Comparison of ENCODE assay signal across 8 mouse cellular contexts in the genomic region with DNA sequence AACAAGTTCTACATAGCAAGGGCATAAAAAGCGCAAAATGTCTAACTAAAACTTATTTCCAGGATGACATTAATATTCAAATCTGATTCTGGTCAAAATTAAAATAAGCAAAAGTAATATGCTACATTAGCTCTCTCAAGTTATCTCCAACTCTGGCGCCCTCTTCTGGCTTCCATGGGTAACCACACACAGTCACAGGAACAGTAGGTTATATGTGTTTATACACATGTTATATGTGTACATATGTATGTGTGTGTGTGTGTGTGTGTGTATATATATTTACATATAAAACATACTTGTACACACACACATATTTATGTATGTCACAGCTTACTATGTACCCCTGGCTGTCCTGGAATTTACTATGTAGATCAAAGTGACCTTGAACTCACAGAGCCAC. TPM values are rescaled to one million over a fixed set of nuclear protein-coding genes. Genes with fewer than 3 reads are reported as not detected.
DNase-seq lines count a peak whose midpoint lies in the region; ATAC-seq lines count a peak whose summit lies in the region.

No protein-coding gene starts in this region.

- no peak overlapping the region for H3K27ac ChIP-seq in hindbrain, embryonic 15.5 days (replicated peaks)

- H3K9ac ChIP-seq in hindbrain, embryonic 15.5 days: no peak overlapping the region

- ATAC-seq in hindbrain, embryonic 15.5 days (ENCODE audit: low FRiP score, low read depth): 0 out of 2 replicates have a peak, but pooled peaks have one; percentile 19
- ATAC-seq in monocyte, adult 5-6 weeks (replicated peaks; ENCODE audit: insufficient number of reproducible peaks, low FRiP score, low TSS enrichment, poor library complexity, severe bottlenecking): peak; percentile 73

- H3K27me3 ChIP-seq in hindbrain, embryonic 15.5 days: no peaks in the 10 kb centered on the region

- peaks cover 56% of the 10 kb centered on the region for H3K36me3 ChIP-seq in hindbrain, embryonic 15.5 days

- intact Hi-C loops in left cerebral cortex, postnatal 4 days (cut with DNase I): loop anchor here (10.0 kb wide), 1 partner anchor 693 kb away; no protein-coding TSS in a partner anchor
- intact Hi-C loops in left cerebral cortex, postnatal 36 days (cut with DNase I): no loop called here

- DNase-seq in cerebellum, postnatal 14 days: peak; percentile 31 to 63
- no peak for DNase-seq in cerebellum, adult 9-11 months
- peak; percentile 32 for DNase-seq in left cerebral cortex, postnatal 4 days
- no peak for DNase-seq in left cerebral cortex, postnatal 36 days (ENCODE audit: low spot score in 2 of 2)
- DNase-seq in adrenal gland, postnatal 25 days: peak; percentile 35
- DNase-seq in layer of hippocampus, adult 8-10 months (ENCODE audit: low spot score in 2 of 2): no peak

- H3K9me3 ChIP-seq in hindbrain, embryonic 15.5 days: no peaks in the 10 kb centered on the region

- no peaks in the 10 kb centered on the region for H3K4me1 ChIP-seq in hindbrain, embryonic 15.5 days (replicated peaks)

- WGBS in hindbrain, embryonic 15.5 days: 63% methylated on average over 2 of the region's 2 CpGs

- H3K4me2 ChIP-seq in hindbrain, embryonic 15.5 days: no peak overlapping the region

- H3K4me3 ChIP-seq in hindbrain, embryonic 15.5 days: no peak overlapping the region

RNA-seq across cellular contexts. Expression of gene AW549877, which starts 7.6 kb away (rescaled TPM):
- total RNA-seq in left cerebral cortex, postnatal 4 days (2021): 10 to 100 TPM; 36.9 to 38.5 TPM
- 10 to 100 TPM; 43.8 to 46.8 TPM for total RNA-seq in left cerebral cortex, postnatal 36 days (2021)
- total RNA-seq in adrenal gland, postnatal 25 days (2021): 51.8 and 72.3 TPM in 2 replicates
- 38.3 and 40.5 TPM in 2 replicates for polyA plus RNA-seq in hindbrain, embryonic 15.5 days (2015; fragmentation: Nextera tagmentation; extraction: Ambion mirVana)
- total RNA-seq in monocyte, adult 5-6 weeks (2017): 26.6 to 35.5 TPM (median 28.0 TPM) in 3 replicates
- 10 to 100 TPM; 37.1 to 51.1 (median 45.9) TPM for total RNA-seq in layer of hippocampus, adult 8-10 months (2022)

RNA-seq across cellular contexts. Expression of gene Fbxo4, which starts 8.6 kb away (rescaled TPM):
- 1 to 10 TPM; 8.0 to 8.3 TPM for total RNA-seq in left cerebral cortex, postnatal 4 days (2021)
- total RNA-seq in left cerebral cortex, postnatal 36 days (2021): 1 to 10 TPM; 6.9 to 7.5 TPM
- total RNA-seq in adrenal gland, postnatal 25 days (2021): 21.6 and 25.8 TPM in 2 replicates
- 9.8 TPM in 2 replicates for polyA plus RNA-seq in hindbrain, embryonic 15.5 days (2015; fragmentation: Nextera tagmentation; extraction: Ambion mirVana)
- total RNA-seq in monocyte, adult 5-6 weeks (2017): 56.9 to 70.4 TPM (median 70.4 TPM) in 3 replicates
- total RNA-seq in layer of hippocampus, adult 8-10 months (2022): 10 to 100 TPM in 2 of 4 experiments, 1 to 10 TPM in 2; 8.5 to 11.0 (median 9.9) TPM

RNA-seq across cellular contexts. Expression of gene Oxct1, which starts 38.2 kb away (rescaled TPM):
- 100 to 1,000 TPM; 404 to 414 TPM for total RNA-seq in left cerebral cortex, postnatal 4 days (2021)
- total RNA-seq in left cerebral cortex, postnatal 36 days (2021): 100 to 1,000 TPM; 327 to 348 TPM
- 145 and 173 TPM in 2 replicates for total RNA-seq in adrenal gland, postnatal 25 days (2021)
- polyA plus RNA-seq in hindbrain, embryonic 15.5 days (2015; fragmentation: Nextera tagmentation; extraction: Ambion mirVana): 360 and 362 TPM in 2 replicates
- 56.3 to 89.6 TPM (median 68.8 TPM) in 3 replicates for total RNA-seq in monocyte, adult 5-6 weeks (2017)
- total RNA-seq in layer of hippocampus, adult 8-10 months (2022): 100 to 1,000 TPM; 244 to 283 (median 271) TPM

Comparison
In these comparisons a context has a peak if more than half of its experiments do, and no peak if none do; other contexts are left out.
1. DNase-seq: peak in cerebellum, postnatal 14 days (2 of 2), left cerebral cortex, postnatal 4 days (single experiment) and adrenal gland, postnatal 25 days (single experiment); none in cerebellum, adult 9-11 months (single experiment), left cerebral cortex, postnatal 36 days (0 of 2) and layer of hippocampus, adult 8-10 months (0 of 2).